Mouse (Mus musculus) C2C12 (cell line): ENCODE data around the gene Srsf7. TPM values are rescaled to one million over a fixed set of nuclear protein-coding genes. Genes with fewer than 3 reads are reported as not detected.
A peak's percentile ranks its signal among the peaks of the same experiment; 100 is the strongest.
"Not testable (repeated sequence)": the region's sequence is repeated elsewhere in the genome, so short reads cannot be mapped to it uniquely, and the experiment has no call there.

Experiments used
- H3K27me3 ChIP-seq: one replicate; pipeline ENCODE4 v1.6.1; 2011; ENCODE audit not compliant: control insufficient read depth, insufficient read depth, insufficient read length
- H3K36me3 ChIP-seq: one replicate; pipeline ENCODE4 v1.6.1; 2011; ENCODE audit not compliant: control insufficient read depth, insufficient read depth
- H3K4me3 ChIP-seq: one replicate; pipeline ENCODE4 v1.5.1; 2011; ENCODE audit warnings: mild to moderate bottlenecking, control low read depth; ENCODE audit not compliant: poor library complexity, insufficient read depth, severe bottlenecking
- H3K79me2 ChIP-seq: one replicate; pipeline ENCODE4 v1.6.1; 2011; ENCODE audit not compliant: control insufficient read depth, insufficient read depth
- H3K79me3 ChIP-seq: one replicate; pipeline ENCODE4 v1.6.1; 2011; ENCODE audit warnings: low read depth, control low read depth
- H3ac ChIP-seq: one replicate; pipeline ENCODE3; 2011; ENCODE audit warnings: low read depth; ENCODE audit not compliant: control insufficient read depth, insufficient read length
- CEBPB ChIP-seq: IDR thresholded peaks from one replicate; pipeline ENCODE4 v1.6.1; 2011; ENCODE audit warnings: low read depth, mild to moderate bottlenecking, control low read depth, moderate library complexity
- CTCF ChIP-seq: IDR thresholded peaks from one replicate; pipeline ENCODE4 v1.5.1; 2011; ENCODE audit not compliant: control insufficient read depth, insufficient read depth, insufficient read length
- FOSL1 ChIP-seq: IDR thresholded peaks from one replicate; pipeline ENCODE4 v1.8.0; 2011; ENCODE audit warnings: mild to moderate bottlenecking, low read length; ENCODE audit not compliant: poor library complexity, insufficient read depth, severe bottlenecking
- MAX ChIP-seq: IDR thresholded peaks from one replicate; pipeline ENCODE4 v1.6.1; 2011; ENCODE audit warnings: mild to moderate bottlenecking, control low read depth
- MYOD1 ChIP-seq: IDR thresholded peaks from one replicate; pipeline ENCODE4 v1.6.1; 2011; ENCODE audit warnings: low read depth; ENCODE audit not compliant: control insufficient read depth, insufficient read length
- MYOG ChIP-seq: IDR thresholded peaks from one replicate; pipeline ENCODE4 v1.6.1; 2011; ENCODE audit not compliant: control insufficient read depth, insufficient read length; ENCODE audit errors: extremely low read depth
- USF1 ChIP-seq: IDR thresholded peaks from one replicate; pipeline ENCODE4 v1.6.1; 2011; ENCODE audit warnings: low read depth, mild to moderate bottlenecking, control low read depth, moderate library complexity
- polyA plus RNA-seq: library from polyadenylated mRNA; unstranded; fragments of >200 nt; fragmentation: generic; extraction: Trizol; gene quantifications from one replicate; pipeline ENCODE4 v1.2.1, GENCODE M21; 2012; ENCODE audit warnings: missing spikeins

Srsf7 gene
- polyA plus RNA-seq, 1 experiment: 228 TPM

DNA sequence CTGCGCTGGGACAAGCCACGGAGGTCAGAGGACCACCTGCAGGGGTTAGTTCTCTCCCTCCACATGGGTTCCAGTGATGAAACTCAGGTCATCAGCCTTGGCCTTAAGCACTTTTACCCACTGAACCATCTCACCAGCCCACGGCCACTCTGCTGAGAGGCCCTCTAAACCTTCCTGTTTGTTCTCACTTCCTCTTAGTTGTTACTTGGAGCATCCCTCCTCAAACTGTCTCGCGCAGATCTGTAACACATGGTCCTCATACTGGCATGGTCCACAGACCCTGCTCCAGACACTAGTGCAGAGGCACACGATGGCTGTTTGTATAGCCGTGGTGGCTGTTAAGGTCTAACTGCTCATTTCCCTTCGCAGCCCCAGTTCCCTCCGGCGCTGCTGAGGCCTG, 23.5 kb downstream of the Srsf7 start:
- no peaks in the 10 kb centered on the region for H3K27me3 ChIP-seq
- H3K36me3 ChIP-seq: no peaks in the 10 kb centered on the region
- TF ChIP-seq CEBPB: no peak
- TF ChIP-seq MYOD1: no peak
- TF ChIP-seq FOSL1: no peak
- no peak for TF ChIP-seq USF1
- TF ChIP-seq CTCF: no peak
- no peak for TF ChIP-seq MAX
- no peak for TF ChIP-seq MYOG
- H3K4me3 ChIP-seq: no peak overlapping the region
- H3ac ChIP-seq: no peak overlapping the region
- no peaks in the 10 kb centered on the region for H3K79me3 ChIP-seq
- no peaks in the 10 kb centered on the region for H3K79me2 ChIP-seq

DNA sequence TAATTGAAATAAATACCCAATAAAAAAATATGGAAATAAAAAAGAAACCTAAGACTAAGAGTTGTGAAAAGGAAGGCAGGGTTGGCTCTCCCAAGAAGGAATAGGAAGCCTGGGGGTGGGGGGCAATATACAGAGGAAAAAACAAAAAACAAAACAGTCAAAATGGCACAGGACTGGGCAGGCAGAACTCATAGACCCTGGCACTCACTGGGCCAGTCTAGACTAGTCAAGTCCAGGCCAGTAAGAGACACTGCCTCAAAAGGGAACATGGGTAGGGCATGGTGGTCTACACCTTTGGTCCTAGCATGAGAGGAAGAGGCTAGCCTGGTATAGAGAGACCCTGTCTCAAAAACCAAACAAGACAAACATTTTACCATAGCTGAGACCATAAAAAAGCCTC, 26.6 kb downstream of the Srsf7 start:
- Histone ChIP-seq H3K79me3 (no peaks in the 10 kb centered on the region), H3K79me2 (no peaks in the 10 kb centered on the region), H3ac (no peak overlapping the region), H3K4me3 (no peak overlapping the region), H3K27me3 (no peaks in the 10 kb centered on the region), H3K36me3 (no peaks in the 10 kb centered on the region)
- TF ChIP-seq CTCF (no peak), MAX (no peak), FOSL1 (no peak), CEBPB (no peak), MYOG (no peak), USF1 (no peak), MYOD1 (no peak)

DNA sequence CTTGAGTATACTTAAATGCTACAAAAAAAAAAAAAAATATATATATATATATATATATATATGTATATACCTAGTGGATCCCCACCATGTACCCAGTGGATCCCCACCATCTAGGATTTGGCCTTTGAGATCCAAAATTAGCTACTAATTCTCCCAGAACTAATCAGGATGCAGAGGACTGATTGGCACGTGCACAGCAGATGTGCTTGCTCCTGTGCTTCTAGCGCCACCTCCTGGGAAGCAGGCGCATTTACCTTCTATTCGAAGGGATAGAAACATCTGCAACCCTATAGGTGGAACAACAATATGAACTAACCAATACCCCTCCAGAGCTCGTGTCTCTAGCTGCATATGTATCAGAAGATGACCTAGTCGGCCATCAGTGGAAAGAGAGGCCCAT, 27.1 kb downstream of the Srsf7 start:
- Histone ChIP-seq H3K4me3 (no peak overlapping the region), H3K79me3 (no peaks in the 10 kb centered on the region), H3K27me3 (no peaks in the 10 kb centered on the region), H3ac (no peak overlapping the region), H3K36me3 (no peaks in the 10 kb centered on the region), H3K79me2 (no peaks in the 10 kb centered on the region)
- TF ChIP-seq MYOG (no peak), CTCF (peak; percentile 75), USF1 (peak; percentile 63), MAX (peak; percentile 91), MYOD1 (no peak), FOSL1 (no peak), CEBPB (no peak)

DNA sequence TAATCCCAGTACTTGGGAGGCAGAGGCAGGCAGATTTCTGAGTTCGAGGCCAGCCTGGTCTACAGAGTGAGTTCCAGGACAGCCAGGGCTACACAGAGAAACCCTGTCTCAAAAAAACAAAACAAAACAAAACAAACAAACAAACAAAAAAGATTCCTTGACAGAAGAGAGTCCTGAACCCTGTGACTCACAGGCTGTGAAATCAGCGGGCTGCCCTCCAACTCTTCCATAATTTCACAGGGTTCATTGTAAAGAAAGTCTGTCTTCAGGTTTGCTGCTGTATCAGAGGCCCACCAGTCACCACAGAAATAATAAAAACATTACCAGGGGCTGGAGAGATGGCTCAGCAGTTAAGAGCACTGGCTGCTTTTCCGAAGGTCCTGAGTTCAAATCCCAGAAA, 28.3 kb downstream of the Srsf7 start:
- H3K79me3 ChIP-seq, H3K4me3 ChIP-seq, H3K36me3 ChIP-seq, H3ac ChIP-seq, H3K79me2 ChIP-seq, H3K27me3 ChIP-seq: not testable (repeated sequence)

DNA sequence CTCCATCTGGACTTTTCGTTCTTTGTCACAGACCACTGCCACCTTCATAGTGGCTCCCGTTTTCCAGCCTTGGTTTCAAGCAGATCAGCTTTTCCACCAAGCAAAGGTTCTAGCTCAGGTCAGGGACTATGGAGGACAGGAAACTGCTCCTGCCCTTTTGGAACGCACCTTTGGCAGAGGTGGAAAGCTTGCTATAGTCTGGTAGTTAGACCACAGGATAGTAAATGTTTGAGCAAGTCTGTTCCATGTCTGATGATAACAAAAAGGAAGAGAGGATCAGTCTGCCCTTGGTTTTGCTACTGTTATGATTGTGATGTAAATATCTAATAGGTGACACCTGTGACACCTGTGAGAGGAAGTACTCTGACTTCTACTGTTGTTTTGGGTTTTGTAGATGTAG, 31.1 kb downstream of the Srsf7 start:
- H3K27me3 ChIP-seq: no peaks in the 10 kb centered on the region
- TF ChIP-seq CTCF: no peak
- H3K36me3 ChIP-seq: no peaks in the 10 kb centered on the region
- no peak overlapping the region for H3K4me3 ChIP-seq
- no peaks in the 10 kb centered on the region for H3K79me3 ChIP-seq
- H3K79me2 ChIP-seq: no peaks in the 10 kb centered on the region
- no peak overlapping the region for H3ac ChIP-seq

DNA sequence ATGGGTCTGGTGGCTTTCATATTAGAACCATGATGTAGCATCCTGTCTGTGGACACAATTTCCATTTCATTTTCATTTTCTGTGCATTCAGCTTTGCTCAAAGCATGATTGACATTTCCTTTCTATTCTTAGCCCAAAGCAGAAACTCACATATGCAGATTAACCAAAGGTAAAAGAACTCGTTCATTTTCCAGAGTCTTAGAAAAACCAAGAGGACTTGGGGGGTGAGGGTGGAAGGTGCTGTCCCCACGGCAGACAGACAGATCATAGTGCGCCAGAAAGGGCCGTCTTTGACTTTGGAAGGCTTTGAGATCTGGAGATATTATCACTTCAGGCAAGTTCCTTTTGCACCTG, 31.7 kb downstream of the Srsf7 start:
- no peaks in the 10 kb centered on the region for H3K79me2 ChIP-seq
- H3ac ChIP-seq: no peak overlapping the region
- no peaks in the 10 kb centered on the region for H3K79me3 ChIP-seq
- TF ChIP-seq CEBPB (no peak), CTCF (no peak), MYOD1 (no peak), MYOG (no peak), FOSL1 (no peak), USF1 (no peak), MAX (no peak)
- no peak overlapping the region for H3K4me3 ChIP-seq
- no peaks in the 10 kb centered on the region for H3K36me3 ChIP-seq
- no peaks in the 10 kb centered on the region for H3K27me3 ChIP-seq
